Mouse (Mus musculus) forebrain, embryonic 10.5 days (tissue): ENCODE measurements around the gene Zmynd8. TPM values are rescaled to one million over a fixed set of nuclear protein-coding genes. Genes with fewer than 3 reads are reported as not detected.
A peak's percentile ranks its signal among the peaks of the same experiment; 100 is the strongest.

Experiments
- DNase-seq: peaks from one replicate; pipeline ENCODE4 v3.0.0-alpha.2; 2017; ENCODE audit warnings: low spot score; ENCODE audit errors: extremely low spot score
- H3K27ac ChIP-seq: fragments of 300-500 bp; sonication (generic); 2 replicates; pipeline ENCODE4 v1.5.1; 2016; ENCODE audit warnings: mild to moderate bottlenecking
- H3K27me3 ChIP-seq: fragments of 300-500 bp; sonication (generic); 2 replicates; pipeline ENCODE4 v1.6.1; 2016; ENCODE audit warnings: mild to moderate bottlenecking; ENCODE audit not compliant: poor library complexity, severe bottlenecking
- H3K36me3 ChIP-seq: fragments of 300-500 bp; sonication (generic); replicated peaks from 2 replicates; pipeline ENCODE4 v1.6.1; 2016; ENCODE audit warnings: mild to moderate bottlenecking, moderate library complexity
- H3K4me1 ChIP-seq: fragments of 300-500 bp; sonication (generic); 2 replicates; pipeline ENCODE4 v1.6.1; 2016
- H3K4me3 ChIP-seq: fragments of 300-500 bp; sonication (generic); 2 replicates; pipeline ENCODE4 v1.5.1; 2016; ENCODE audit warnings: mild to moderate bottlenecking, moderate library complexity
- H3K9me3 ChIP-seq: fragments of 300-500 bp; sonication (generic); 2 replicates; pipeline ENCODE4 v1.6.1; 2016; ENCODE audit warnings: mild to moderate bottlenecking, moderate library complexity
- WGBS: fragments of 180-500 bp; shearing (Covaris S2); methylation state at CpG from one replicate; pipeline ENCODE4 v1.1.7; 2016; 5-methylcytosine and 5-hydroxymethylcytosine counted together
- polyA plus RNA-seq: library from polyadenylated mRNA; unstranded; fragments of >200 nt; fragmentation: Nextera tagmentation; extraction: Ambion mirVana; gene quantifications from 2 replicates; pipeline ENCODE4 v1.2.1, GENCODE M21; 2016

The Zmynd8 gene
- polyA plus RNA-seq, 1 experiment from 2014 or later: 60.2 TPM

DNA sequence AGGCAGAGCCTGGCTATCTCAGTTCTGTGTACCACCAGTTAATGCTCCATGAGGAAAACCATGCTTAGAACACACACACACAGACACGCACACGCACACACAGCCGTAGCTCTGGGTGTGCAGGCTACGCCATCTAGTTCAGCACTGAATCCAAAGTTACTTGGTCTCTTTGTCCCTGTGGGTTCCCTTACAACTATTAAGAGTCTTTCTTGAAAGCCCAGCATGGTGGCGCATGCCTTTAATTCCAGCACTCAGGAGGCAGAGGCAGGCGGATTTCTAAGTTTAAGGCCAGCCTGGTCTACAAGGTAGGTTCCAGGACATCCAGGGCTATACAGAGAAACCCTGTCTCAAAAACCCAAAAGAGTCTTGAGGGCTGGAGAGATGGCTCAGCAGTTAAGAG lies 38.4 kb downstream of the Zmynd8 start:
- Histone ChIP-seq H3K27ac (peak overlapping the region; percentile 26; the same call in 1 of the 2 replicates), H3K36me3 (peaks cover 59% of the 10 kb centered on the region), H3K9me3 (peaks cover 4% of the 10 kb centered on the region; the same call in 1 of the 2 replicates), H3K27me3 (no peaks in the 10 kb centered on the region), H3K4me1 (peaks cover 89% of the 10 kb centered on the region), H3K4me3 (no peak overlapping the region)
- DNase-seq: no peak
- WGBS: 96% methylated on average over 6 of the region's 6 CpGs

DNA sequence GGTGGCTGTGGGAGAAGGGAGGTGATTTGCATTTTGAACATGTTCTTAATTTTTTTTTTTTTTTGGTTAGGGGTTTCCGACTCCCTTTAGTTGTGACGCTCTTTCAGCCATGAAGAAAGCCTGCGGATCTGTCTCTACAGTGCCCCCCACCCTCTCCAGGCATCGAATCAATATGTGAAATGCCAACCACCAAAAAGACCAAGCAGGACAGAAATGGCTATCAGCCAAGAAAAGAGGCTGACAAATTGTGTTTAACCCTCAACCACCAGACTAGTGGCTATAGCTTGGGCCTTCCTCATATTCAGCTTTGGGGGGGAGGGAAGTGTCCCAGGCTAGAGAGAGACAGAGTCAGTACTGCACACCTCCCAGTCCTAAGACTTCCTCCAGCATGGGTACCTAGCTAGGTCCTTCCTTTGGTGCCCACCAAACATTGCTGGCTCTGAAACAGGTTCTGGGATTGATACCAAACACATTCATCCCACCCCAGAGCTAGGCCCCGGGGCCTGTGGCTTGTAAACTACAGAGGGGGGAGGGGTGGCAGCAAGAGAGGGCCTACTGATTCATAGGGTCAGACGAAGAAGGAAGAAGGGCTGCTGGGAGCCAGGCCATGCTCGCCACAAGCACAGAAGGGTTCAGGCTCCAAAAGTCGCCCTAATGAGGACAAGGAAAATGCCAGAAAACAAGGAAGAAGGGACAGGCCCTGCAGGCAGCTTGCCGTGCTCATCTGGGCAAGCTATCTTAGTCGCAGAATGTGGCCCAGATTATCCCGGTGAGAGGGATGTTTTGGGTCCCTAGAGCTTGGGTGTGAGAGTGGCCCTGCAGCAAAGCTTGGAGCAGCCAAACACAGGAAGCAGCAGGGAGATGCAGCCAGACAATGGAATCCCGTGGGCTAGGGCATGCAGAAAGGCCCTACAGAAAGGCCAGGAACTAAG lies 40.1 kb downstream of the Zmynd8 start:
- no peaks in the 10 kb centered on the region for H3K27me3 ChIP-seq
- H3K4me3 ChIP-seq: peak overlapping the region; percentile 32; the same call in 1 of the 2 replicates
- H3K9me3 ChIP-seq: peaks cover 4% of the 10 kb centered on the region; the same call in 1 of the 2 replicates
- peaks cover 57% of the 10 kb centered on the region for H3K36me3 ChIP-seq
- H3K27ac ChIP-seq: peak overlapping the region; percentile 90
- DNase-seq: peak; percentile 36
- WGBS: 18% methylated on average over 12 of the region's 12 CpGs
- peaks cover 89% of the 10 kb centered on the region for H3K4me1 ChIP-seq

DNA sequence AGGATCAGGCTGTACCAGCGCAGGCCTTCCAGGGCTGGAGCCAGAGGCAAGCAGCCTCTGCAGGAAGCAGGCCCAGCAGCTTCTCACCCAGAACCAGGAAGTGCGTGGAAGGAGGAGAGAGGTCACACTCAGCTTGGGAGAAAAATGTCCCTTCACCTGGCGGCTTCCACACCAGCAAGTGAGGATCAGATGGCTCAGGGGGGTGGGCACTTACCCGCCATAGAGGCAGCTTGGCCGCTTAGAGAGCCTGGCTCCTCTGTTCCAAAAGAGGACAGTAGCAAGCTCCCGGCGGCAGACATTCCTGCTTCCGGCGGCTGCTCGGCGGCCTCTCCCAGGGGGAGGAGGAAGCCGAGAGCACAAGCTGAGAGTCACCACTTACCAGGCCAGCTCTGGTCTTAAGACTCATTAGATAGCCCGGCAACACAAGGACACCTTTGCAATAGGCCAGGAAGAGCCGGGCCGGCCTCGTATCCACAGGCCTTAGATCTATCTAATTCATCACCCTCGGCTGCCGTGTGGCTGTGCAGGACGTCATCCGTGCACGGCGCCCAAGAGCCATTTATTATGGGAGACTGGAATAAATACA lies 40.9 kb downstream of the Zmynd8 start:
- 6% methylated on average over 22 of the region's 22 CpGs for WGBS
- Histone ChIP-seq H3K4me1 (peaks cover 89% of the 10 kb centered on the region), H3K4me3 (peak overlapping the region; percentile 32; the same call in 1 of the 2 replicates)

DNA sequence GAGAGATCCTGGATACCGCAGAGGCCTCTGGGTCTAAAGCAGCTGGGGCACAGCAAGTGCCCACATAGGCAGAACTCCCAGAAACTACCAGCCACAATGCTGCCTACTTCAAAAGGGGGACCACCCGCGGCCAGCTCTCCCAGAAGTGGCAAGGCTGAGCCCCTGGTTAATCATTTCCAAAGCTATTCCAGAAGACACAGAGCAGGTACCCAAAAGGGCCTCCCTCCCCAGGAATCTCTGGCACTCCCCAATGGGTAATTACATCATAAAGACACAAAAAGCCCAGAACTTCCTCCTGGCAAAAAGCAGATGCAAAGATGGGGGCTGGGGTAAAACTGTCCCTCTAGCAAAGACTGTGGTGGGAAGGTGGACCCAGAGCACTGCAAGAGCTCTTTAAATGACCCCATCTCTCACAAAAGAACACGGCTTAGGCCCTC lies 41.4 kb downstream of the Zmynd8 start:
- H3K9me3 ChIP-seq: peaks cover 4% of the 10 kb centered on the region; the same call in 1 of the 2 replicates
- peak overlapping the region; percentile 32; the same call in 1 of the 2 replicates for H3K4me3 ChIP-seq
- peaks cover 92% of the 10 kb centered on the region for H3K4me1 ChIP-seq
- peak; percentile 43 for DNase-seq
- H3K36me3 ChIP-seq: peaks cover 60% of the 10 kb centered on the region
- WGBS: 9% methylated on average over 4 of the region's 4 CpGs
- peak overlapping the region; percentile 90 for H3K27ac ChIP-seq
- no peaks in the 10 kb centered on the region for H3K27me3 ChIP-seq

More for the DNA sequence above, 40.9 kb downstream of the Zmynd8 start:
- H3K27me3 ChIP-seq: no peaks in the 10 kb centered on the region
- H3K27ac ChIP-seq: peak overlapping the region; percentile 90
- peak; percentile 52 for DNase-seq
- H3K36me3 ChIP-seq: peaks cover 58% of the 10 kb centered on the region
- peaks cover 4% of the 10 kb centered on the region; the same call in 1 of the 2 replicates for H3K9me3 ChIP-seq

DNA sequence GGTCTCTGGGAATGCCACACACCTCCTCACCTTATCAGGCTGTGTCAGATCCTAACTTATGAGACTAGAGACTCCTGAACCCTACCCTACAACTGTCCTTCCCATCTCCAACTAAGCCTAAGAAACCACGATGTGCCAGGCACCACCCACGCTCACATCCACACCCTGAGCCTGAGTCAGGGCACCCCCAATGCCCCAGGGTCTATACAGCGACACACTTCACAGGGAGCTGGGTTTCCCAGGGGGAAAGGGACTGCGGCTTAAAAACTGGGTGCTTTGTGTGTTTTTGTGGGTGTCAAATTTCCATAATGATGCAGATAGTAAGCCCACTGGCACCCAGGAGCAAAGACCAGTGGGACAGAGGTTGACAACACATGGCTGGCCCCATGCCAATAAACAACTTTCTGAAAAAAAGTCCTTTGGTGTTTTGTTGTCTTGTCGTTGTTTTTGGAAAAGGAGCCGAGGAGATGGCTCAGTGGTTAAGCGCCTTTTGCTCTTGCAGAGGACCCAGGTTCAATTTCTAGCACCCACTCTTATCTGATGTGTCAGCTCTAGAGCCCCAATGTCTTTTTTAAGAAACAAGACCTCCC lies 42.1 kb downstream of the Zmynd8 start:
- H3K9me3 ChIP-seq: peaks cover 4% of the 10 kb centered on the region; the same call in 1 of the 2 replicates
- peaks cover 86% of the 10 kb centered on the region for H3K4me1 ChIP-seq
- DNase-seq: no peak
- no peaks in the 10 kb centered on the region for H3K27me3 ChIP-seq
- H3K4me3 ChIP-seq: no peak overlapping the region
- H3K36me3 ChIP-seq: peaks cover 60% of the 10 kb centered on the region
- WGBS: 71% methylated on average over 7 of the region's 7 CpGs
- H3K27ac ChIP-seq: peak overlapping the region; percentile 90

DNA sequence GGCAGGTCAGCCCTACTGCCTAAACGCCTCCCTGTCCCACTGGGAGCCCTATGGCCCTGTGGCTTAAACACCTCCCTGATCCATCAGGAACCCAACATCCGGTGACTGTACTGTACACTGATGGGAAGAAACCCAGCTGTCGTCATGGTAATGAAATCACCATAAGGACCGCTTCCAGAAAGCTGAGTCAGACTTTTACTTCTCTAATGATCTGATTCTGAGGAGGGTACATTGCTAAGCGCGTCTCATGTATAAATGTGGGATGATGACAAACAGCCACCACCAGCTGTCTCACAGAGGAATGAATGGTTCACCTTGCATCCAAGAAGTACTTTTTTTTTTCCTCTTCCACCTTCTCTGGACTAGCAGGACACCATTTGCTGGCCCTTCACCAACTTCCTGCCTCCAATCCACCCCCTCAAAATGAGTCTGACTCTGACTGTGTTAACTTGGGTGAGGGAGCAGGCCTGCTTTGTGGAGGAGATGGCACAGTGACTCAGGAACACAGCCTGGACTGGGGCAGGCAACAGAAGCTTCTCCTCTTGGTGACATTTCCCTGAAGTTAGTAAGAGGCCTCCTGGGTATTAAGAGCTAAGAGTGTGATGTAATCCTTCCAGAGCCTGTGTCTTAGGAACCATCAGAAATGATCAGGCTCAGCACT lies 43.0 kb downstream of the Zmynd8 start:
- WGBS: 87% methylated on average over 6 of the region's 6 CpGs
- peaks cover 60% of the 10 kb centered on the region for H3K36me3 ChIP-seq
- no peaks in the 10 kb centered on the region for H3K9me3 ChIP-seq
- H3K27ac ChIP-seq: peak overlapping the region; percentile 90
- no peak for DNase-seq
- peaks cover 83% of the 10 kb centered on the region for H3K4me1 ChIP-seq
- no peak overlapping the region for H3K4me3 ChIP-seq
- no peaks in the 10 kb centered on the region for H3K27me3 ChIP-seq

DNA sequence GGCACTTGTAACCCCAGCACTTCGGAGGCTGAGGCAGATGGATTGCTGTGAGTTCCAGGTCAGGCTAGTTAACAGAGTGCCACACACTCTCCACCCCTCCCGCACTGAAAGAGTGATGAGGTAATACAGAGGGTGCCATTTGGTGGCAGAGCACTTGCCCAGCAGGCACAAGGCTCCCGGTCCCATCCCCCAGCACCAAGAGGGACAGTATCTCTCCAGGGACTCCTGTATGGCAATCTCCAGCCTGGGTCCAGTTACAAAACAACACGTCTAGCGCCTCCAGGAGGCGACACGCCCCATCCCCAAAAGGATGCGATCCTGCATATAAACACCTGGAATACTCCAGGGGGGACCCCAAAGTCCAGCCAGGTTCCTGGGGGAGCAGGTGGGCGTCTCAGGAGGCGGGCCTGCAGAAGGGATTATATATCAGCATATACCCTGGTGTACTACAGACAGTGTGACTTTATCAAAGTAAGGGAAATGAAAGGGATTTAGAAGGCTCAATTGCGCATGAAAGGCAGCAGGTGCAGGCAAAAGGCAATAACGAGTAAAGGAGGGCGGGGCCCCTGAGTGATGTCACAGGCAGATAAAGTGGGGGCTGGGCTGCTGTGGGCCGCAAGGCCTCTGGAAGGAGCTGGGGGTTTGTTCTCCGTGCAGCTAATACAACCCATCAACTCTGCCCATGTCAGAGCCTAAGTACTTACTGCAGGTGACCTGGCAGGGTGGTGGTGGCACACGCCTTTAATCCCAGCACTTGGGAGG lies 44.4 kb downstream of the Zmynd8 start:
- WGBS: 59% methylated on average over 16 of the region's 16 CpGs
- H3K36me3 ChIP-seq: peaks cover 65% of the 10 kb centered on the region
- H3K9me3 ChIP-seq: no peaks in the 10 kb centered on the region
- no peak overlapping the region for H3K4me3 ChIP-seq
- peaks cover 73% of the 10 kb centered on the region for H3K4me1 ChIP-seq
- DNase-seq: no peak
- H3K27me3 ChIP-seq: no peaks in the 10 kb centered on the region
- peak overlapping the region; percentile 63 for H3K27ac ChIP-seq

DNA sequence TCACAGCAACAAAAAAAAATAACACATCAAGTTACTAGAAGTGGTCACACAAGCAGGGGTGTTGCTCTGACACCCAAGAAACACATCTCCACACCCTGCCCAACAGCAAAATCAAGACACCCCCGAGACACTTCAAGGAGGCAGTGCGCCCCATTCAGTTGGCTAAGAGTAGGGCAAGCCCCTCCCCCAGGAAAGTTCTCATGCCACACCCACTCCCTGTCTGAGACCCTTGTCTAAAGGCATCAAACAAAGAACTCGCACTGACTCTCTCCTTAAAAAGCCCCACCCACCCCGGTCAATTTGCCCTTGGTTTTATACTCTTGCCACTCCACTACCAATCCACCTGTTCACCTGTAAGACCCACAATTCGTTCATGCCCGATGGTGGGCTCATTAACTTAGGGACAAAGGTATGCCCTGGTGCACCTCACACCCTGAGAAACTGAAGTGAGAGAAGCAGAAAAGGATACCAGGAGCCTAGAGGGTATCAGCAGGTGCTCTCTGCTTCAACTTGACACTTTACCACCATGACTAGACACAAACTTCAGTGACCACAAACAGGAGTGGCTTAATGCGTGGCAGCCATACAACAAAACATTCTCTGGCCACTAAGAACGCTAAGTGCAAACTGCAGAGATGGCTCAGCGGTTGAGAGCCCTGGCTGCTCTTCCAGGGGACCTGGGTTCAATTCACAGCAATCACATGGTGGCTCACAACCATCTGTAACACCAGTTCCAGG lies 45.8 kb downstream of the Zmynd8 start:
- Histone ChIP-seq H3K4me1 (peaks cover 66% of the 10 kb centered on the region), H3K36me3 (peaks cover 79% of the 10 kb centered on the region), H3K27me3 (no peaks in the 10 kb centered on the region), H3K4me3 (no peak overlapping the region), H3K27ac (0 out of 2 replicates have a peak overlapping the region, but pooled peaks have one; percentile 22), H3K9me3 (no peaks in the 10 kb centered on the region)
- WGBS: 87% methylated on average over 9 of the region's 9 CpGs
- DNase-seq: no peak

DNA sequence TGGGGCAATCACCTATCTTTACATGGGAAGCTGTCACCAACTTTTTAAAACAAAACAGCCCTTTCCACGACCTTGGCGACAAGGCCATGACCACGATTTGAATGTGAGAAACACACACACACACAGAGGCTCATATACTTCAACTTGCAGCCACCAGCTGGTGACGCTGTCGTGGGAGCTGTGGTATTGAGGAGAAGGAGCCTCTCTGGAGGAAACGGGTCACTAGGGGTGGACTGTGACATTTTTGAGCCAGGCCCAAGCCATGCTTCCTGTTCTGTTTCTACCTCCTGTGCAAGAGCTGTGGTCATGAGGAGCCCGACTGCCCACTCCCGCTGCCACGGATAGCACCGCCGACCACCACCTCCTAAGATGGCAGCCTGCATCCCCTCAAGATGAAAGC lies 46.4 kb downstream of the Zmynd8 start:
- peaks cover 60% of the 10 kb centered on the region for H3K4me1 ChIP-seq
- 92% methylated on average over 11 of the region's 11 CpGs for WGBS
- peaks cover 85% of the 10 kb centered on the region for H3K36me3 ChIP-seq

DNA sequence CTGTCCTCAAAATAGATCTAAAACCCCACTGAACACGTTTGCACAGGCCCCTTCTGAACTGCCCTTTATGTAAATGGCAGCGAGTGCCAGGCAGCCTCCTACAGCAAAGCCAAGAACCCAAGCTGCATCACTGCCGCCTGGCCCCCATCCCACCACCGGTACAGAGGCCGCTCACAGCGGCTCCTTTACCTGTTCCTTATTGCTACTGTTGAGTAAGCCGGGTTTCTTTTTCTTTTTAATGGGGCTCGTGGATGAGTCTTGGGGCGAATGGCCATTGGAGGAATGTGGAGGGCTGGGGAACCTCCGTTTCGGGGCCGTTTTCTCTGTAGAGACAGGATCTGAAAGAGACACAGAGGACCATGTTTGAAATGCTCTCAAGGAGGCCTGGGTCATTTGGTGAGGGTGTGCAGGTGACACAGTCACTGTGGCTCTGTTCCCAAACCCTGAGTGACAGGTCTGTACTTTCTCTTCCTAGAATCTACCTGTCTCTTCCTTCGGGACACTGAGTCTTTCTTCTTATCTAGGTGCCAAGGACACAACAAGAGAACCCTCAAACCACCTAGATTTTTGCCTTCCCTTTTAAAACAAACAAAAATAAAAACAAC lies 46.9 kb downstream of the Zmynd8 start:
- WGBS: 94% methylated on average over 13 of the region's 13 CpGs
- Histone ChIP-seq H3K27ac (no peak overlapping the region), H3K9me3 (no peaks in the 10 kb centered on the region), H3K27me3 (no peaks in the 10 kb centered on the region), H3K4me1 (peaks cover 54% of the 10 kb centered on the region), H3K36me3 (peaks cover 90% of the 10 kb centered on the region), H3K4me3 (no peak overlapping the region)
- DNase-seq: no peak

More for the DNA sequence above, 46.4 kb downstream of the Zmynd8 start:
- Histone ChIP-seq H3K9me3 (no peaks in the 10 kb centered on the region), H3K27me3 (no peaks in the 10 kb centered on the region), H3K4me3 (no peak overlapping the region), H3K27ac (0 out of 2 replicates have a peak overlapping the region, but pooled peaks have one; percentile 2)
- DNase-seq: no peak

DNA sequence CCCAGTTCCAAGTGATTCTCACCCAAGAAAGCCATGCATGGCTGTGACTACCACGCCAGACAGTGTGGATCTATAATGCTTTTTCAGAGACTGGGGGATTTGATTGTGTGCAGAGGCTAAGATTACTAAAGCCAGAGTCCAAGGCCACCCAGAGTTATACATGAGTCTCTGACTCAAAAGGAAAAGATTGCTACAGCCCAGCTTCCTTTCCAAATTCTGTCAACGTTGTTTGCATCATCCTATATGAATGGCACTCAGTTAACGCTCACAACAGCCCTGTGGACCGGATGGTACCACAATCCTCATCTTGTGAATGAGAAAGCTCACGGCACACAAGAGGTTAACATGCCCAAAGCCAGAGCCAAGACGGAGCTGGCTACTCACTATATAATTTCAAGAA lies 48.0 kb downstream of the Zmynd8 start:
- DNase-seq: no peak
- Histone ChIP-seq H3K4me1 (peaks cover 44% of the 10 kb centered on the region), H3K27ac (no peak overlapping the region)

More for the DNA sequence above, 48.0 kb downstream of the Zmynd8 start:
- no peaks in the 10 kb centered on the region for H3K9me3 ChIP-seq
- H3K4me3 ChIP-seq: no peak overlapping the region
- H3K36me3 ChIP-seq: peaks cover 96% of the 10 kb centered on the region
- 93% methylated on average over 6 of the region's 6 CpGs for WGBS
- H3K27me3 ChIP-seq: no peaks in the 10 kb centered on the region
